Mouse (Mus musculus) CH12.LX (cell line): ENCODE data around the gene Gng4.

Source experiments
- BHLHE40 ChIP-seq: IDR thresholded peaks from 2 replicates; pipeline ENCODE4 v1.6.1; 2011; ENCODE audit warnings: mild to moderate bottlenecking, low read depth, low read length, improper control_type of control experiment
- CHD2 ChIP-seq: IDR thresholded peaks from 2 replicates; pipeline ENCODE4 v1.6.1; 2011; ENCODE audit warnings: low read length, improper control_type of control experiment
- CTCF ChIP-seq, 2 experiments: IDR thresholded peaks in 1 of 2; conservative IDR thresholded peaks in 1 of 2; 2 replicates each; pipeline ENCODE4 v1.5.1; 2011 to 2012; ENCODE audit warnings: low read depth in 2 of 2, low read length in 2 of 2, improper control_type of control experiment in 1 of 2, inconsistent platforms in 1 of 2, mild to moderate bottlenecking in 1 of 2, moderate library complexity in 1 of 2
- E2F4 ChIP-seq: IDR thresholded peaks from 2 replicates; pipeline ENCODE4 v1.6.1; 2011; ENCODE audit warnings: low read depth, low read length, improper control_type of control experiment; ENCODE audit not compliant: insufficient replicate concordance
- EP300 ChIP-seq: IDR thresholded peaks from 2 replicates; pipeline ENCODE4 v1.6.1; 2011; ENCODE audit warnings: low read length, improper control_type of control experiment
- PAX5 ChIP-seq: IDR thresholded peaks from 2 replicates; pipeline ENCODE4 v1.6.1; 2012; ENCODE audit warnings: low read length, inconsistent platforms, mixed read lengths
- POLR2A ChIP-seq: IDR thresholded peaks from 2 replicates; pipeline ENCODE4 v1.6.1; 2011; ENCODE audit warnings: low read depth, mild to moderate bottlenecking, improper control_type of control experiment, low read length
- RAD21 ChIP-seq: IDR thresholded peaks from 2 replicates; pipeline ENCODE4 v1.6.1; 2011; ENCODE audit warnings: low read depth, mild to moderate bottlenecking, low read length, improper control_type of control experiment, moderate library complexity
- SMC3 ChIP-seq: IDR thresholded peaks from 2 replicates; pipeline ENCODE4 v1.6.1; 2011; ENCODE audit warnings: low read depth, low read length, improper control_type of control experiment
- USF1 ChIP-seq: IDR thresholded peaks from 2 replicates; pipeline ENCODE4 v1.6.1; 2014; ENCODE audit warnings: low read depth, mild to moderate bottlenecking, inconsistent platforms, low read length, improper control_type of control experiment
- USF2 ChIP-seq: conservative IDR thresholded peaks from 2 replicates; pipeline ENCODE4 v1.6.1; 2011; ENCODE audit warnings: low read depth, low read length, improper control_type of control experiment

GRCm38 (mm10) chr13:13781026-13781425 lies 2.8 kb upstream of the Gng4 start:
- TF ChIP-seq SMC3: no peak
- TF ChIP-seq E2F4: no peak
- TF ChIP-seq USF1: no peak
- TF ChIP-seq USF2: no peak
- TF ChIP-seq EP300: no peak
- TF ChIP-seq CTCF (conservative IDR thresholded peaks at IDR 0.05 in 1 of 2, IDR thresholded peaks at IDR 0.05 in 1 of 2; ENCODE audit: low read depth in 2 of 2, low read length in 2 of 2): no peak
- no peak for TF ChIP-seq POLR2A
- TF ChIP-seq CHD2: no peak
- no peak for TF ChIP-seq RAD21
- no peak for TF ChIP-seq BHLHE40
- no peak for TF ChIP-seq PAX5
